Mouse (Mus musculus): Measurements from ENCODE around the gene Mroh2a. TPM values are rescaled to one million over a fixed set of nuclear protein-coding genes. Genes with fewer than 3 reads are reported as not detected.

The Mroh2a gene
- polyA plus RNA-seq, 1 experiment from 2014 or later, result 0.60 TPM

Other genes starting within 250 kb of the Mroh2a start
- 26.9 and 29.9 TPM in 2 replicates for gene Usp40, start 218.4 kb upstream of the Mroh2a start, polyA plus RNA-seq (2015; fragmentation: Nextera tagmentation; extraction: Ambion mirVana)
- not detected in 2 replicates for gene Ugt1a10, start 171.6 kb upstream of the Mroh2a start, polyA plus RNA-seq (2015; fragmentation: Nextera tagmentation; extraction: Ambion mirVana)
- gene Ugt1a9, start 156.2 kb upstream of the Mroh2a start, polyA plus RNA-seq (2015; fragmentation: Nextera tagmentation; extraction: Ambion mirVana), result not detected in 2 replicates
- not detected in 2 replicates for gene Ugt1a8, start 139.2 kb upstream of the Mroh2a start, polyA plus RNA-seq (2015; fragmentation: Nextera tagmentation; extraction: Ambion mirVana)
- gene Ugt1a7c, start 131.9 kb upstream of the Mroh2a start, polyA plus RNA-seq (2015; fragmentation: Nextera tagmentation; extraction: Ambion mirVana), result 1.1 and 2.3 TPM in 2 replicates
- gene Ugt1a6b, start 123.7 kb upstream of the Mroh2a start, polyA plus RNA-seq (2015; fragmentation: Nextera tagmentation; extraction: Ambion mirVana), result 0.11 and 0.29 TPM in 2 replicates
- gene Ugt1a6a, start 92.2 kb upstream of the Mroh2a start, polyA plus RNA-seq (2015; fragmentation: Nextera tagmentation; extraction: Ambion mirVana), result 0.71 and 0.83 TPM in 2 replicates
- gene Ugt1a5, start 61.0 kb upstream of the Mroh2a start, polyA plus RNA-seq (2015; fragmentation: Nextera tagmentation; extraction: Ambion mirVana), result not detected in 2 replicates
- not detected in 2 replicates for gene Ugt1a2, start 26.4 kb upstream of the Mroh2a start, polyA plus RNA-seq (2015; fragmentation: Nextera tagmentation; extraction: Ambion mirVana)
- gene Dnajb3, start 21.2 kb upstream of the Mroh2a start, polyA plus RNA-seq (2015; fragmentation: Nextera tagmentation; extraction: Ambion mirVana), result 2.8 and 3.1 TPM in 2 replicates
- gene Ugt1a1, start 15.0 kb upstream of the Mroh2a start, polyA plus RNA-seq (2015; fragmentation: Nextera tagmentation; extraction: Ambion mirVana), result 0.14 TPM in 1 of 2 replicates, not detected in the other
- 108 and 117 TPM in 2 replicates for gene Hjurp, start 50.6 kb downstream of the Mroh2a start, polyA plus RNA-seq (2015; fragmentation: Nextera tagmentation; extraction: Ambion mirVana)
- gene Trpm8, start 50.7 kb downstream of the Mroh2a start, polyA plus RNA-seq (2015; fragmentation: Nextera tagmentation; extraction: Ambion mirVana), result not detected in 2 replicates
- 0.29 and 0.56 TPM in 2 replicates for gene Spp2, start 180.0 kb downstream of the Mroh2a start, polyA plus RNA-seq (2015; fragmentation: Nextera tagmentation; extraction: Ambion mirVana)

Data from heart, embryonic 16.5 days (tissue).